Mouse (Mus musculus): ENCODE measurements around the gene Mfap4. TPM values are rescaled to one million over a fixed set of nuclear protein-coding genes. Genes with fewer than 3 reads are reported as not detected.
A peak's percentile ranks its signal among the peaks of the same experiment; 100 is the strongest.

Mfap4 gene
- total and polyA plus RNA-seq, 2 experiments from 2014 or later: 17.4 to 19.6 TPM

DNA sequence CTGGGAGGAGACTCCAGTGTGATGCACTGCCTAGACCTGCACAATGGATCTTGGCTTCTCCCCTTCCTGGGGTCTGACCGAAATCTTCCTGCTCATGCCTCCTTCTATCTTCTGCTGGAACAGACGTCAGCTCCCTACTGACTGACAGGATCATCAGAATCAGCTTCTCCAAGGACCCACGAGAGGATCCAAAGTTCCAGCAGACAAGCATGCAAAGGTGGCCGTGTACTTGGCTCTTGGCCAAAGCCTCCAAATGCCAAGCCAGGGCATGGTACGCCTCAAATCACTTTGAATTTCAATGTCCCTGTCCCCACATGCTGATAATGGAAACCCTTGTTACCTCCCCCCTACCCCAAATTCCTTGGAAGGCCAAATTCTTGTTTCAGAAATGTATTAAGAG lies 37.2 kb upstream of the Mfap4 start:
- DNase-seq (no peak), ATAC-seq (no peak)
- Histone ChIP-seq H3K4me2 (ENCODE audit: low read depth) (no peak overlapping the region), H3K4me3 (ENCODE audit: low read depth, low read length) (no peak overlapping the region), H3K27me3 (ENCODE audit: insufficient read depth, low read length) (no peaks in the 10 kb centered on the region), H3K27ac (ENCODE audit: low read depth, low read length) (no peak overlapping the region), H3K4me1 (ENCODE audit: insufficient read depth) (peaks cover 5% of the 10 kb centered on the region), H3K36me3 (ENCODE audit: insufficient read depth) (peaks cover 12% of the 10 kb centered on the region; the same call in 1 of the 2 replicates), H3K9ac (no peak overlapping the region), H3K9me3 (ENCODE audit: low read length) (no peaks in the 10 kb centered on the region)
- TF ChIP-seq CTCF (IDR thresholded peaks at IDR 0.05; ENCODE audit: low read depth): no peak
- 32% methylated on average over 5 of the region's 5 CpGs for WGBS

GRCm38 (mm10) chr11:61448599-61449225 lies 36.5 kb upstream of the Mfap4 start:
- peak; percentile 65 for DNase-seq
- Histone ChIP-seq H3K4me2 (ENCODE audit: low read depth) (0 out of 2 replicates have a peak overlapping the region, but pooled peaks have one; percentile 10), H3K27ac (ENCODE audit: low read depth, low read length) (peak overlapping the region; percentile 36; the same call in 1 of the 2 replicates), H3K4me3 (ENCODE audit: low read depth, low read length) (no peak overlapping the region), H3K4me1 (ENCODE audit: insufficient read depth) (peaks cover 5% of the 10 kb centered on the region), H3K27me3 (ENCODE audit: insufficient read depth, low read length) (no peaks in the 10 kb centered on the region), H3K36me3 (ENCODE audit: insufficient read depth) (peaks cover 12% of the 10 kb centered on the region; the same call in 1 of the 2 replicates), H3K9ac (no peak overlapping the region), H3K9me3 (ENCODE audit: low read length) (no peaks in the 10 kb centered on the region)
- WGBS: 32% methylated on average over 9 of the region's 9 CpGs
- no peak for TF ChIP-seq CTCF (IDR thresholded peaks at IDR 0.05; ENCODE audit: low read depth)
- ATAC-seq: peak; percentile 50

GRCm38 (mm10) chr11:61449499-61450292 lies 35.5 kb upstream of the Mfap4 start:
- Histone ChIP-seq H3K9ac (no peak overlapping the region), H3K27ac (ENCODE audit: low read depth, low read length) (0 out of 2 replicates have a peak overlapping the region, but pooled peaks have one; percentile 21), H3K4me2 (ENCODE audit: low read depth) (no peak overlapping the region), H3K4me3 (ENCODE audit: low read depth, low read length) (no peak overlapping the region), H3K4me1 (ENCODE audit: insufficient read depth) (peaks cover 10% of the 10 kb centered on the region), H3K9me3 (ENCODE audit: low read length) (no peaks in the 10 kb centered on the region), H3K27me3 (ENCODE audit: insufficient read depth, low read length) (no peaks in the 10 kb centered on the region), H3K36me3 (ENCODE audit: insufficient read depth) (peaks cover 12% of the 10 kb centered on the region; the same call in 1 of the 2 replicates)
- peak; percentile 43 for TF ChIP-seq CTCF (IDR thresholded peaks at IDR 0.05; ENCODE audit: low read depth)
- no peak for DNase-seq
- no peak for ATAC-seq
- WGBS: 72% methylated on average over 24 of the region's 24 CpGs

- Histone ChIP-seq H3K4me1 (ENCODE audit: insufficient read depth) (no peaks in the 10 kb centered on the region), H3K9ac (no peak overlapping the region), H3K4me2 (ENCODE audit: low read depth) (no peak overlapping the region), H3K27me3 (ENCODE audit: insufficient read depth, low read length) (no peaks in the 10 kb centered on the region), H3K4me3 (ENCODE audit: low read depth, low read length) (no peak overlapping the region), H3K36me3 (ENCODE audit: insufficient read depth) (no peaks in the 10 kb centered on the region), H3K9me3 (ENCODE audit: low read length) (no peaks in the 10 kb centered on the region), H3K27ac (ENCODE audit: low read depth, low read length) (no peak overlapping the region)
- DNase-seq (no peak), ATAC-seq (no peak)
- no peak for TF ChIP-seq CTCF (IDR thresholded peaks at IDR 0.05; ENCODE audit: low read depth)
- 76% methylated on average over 2 of the region's 2 CpGs for WGBS
Observed at GRCm38 (mm10) chr11:61464071-61464470, 21.2 kb upstream of the Mfap4 start.

DNA sequence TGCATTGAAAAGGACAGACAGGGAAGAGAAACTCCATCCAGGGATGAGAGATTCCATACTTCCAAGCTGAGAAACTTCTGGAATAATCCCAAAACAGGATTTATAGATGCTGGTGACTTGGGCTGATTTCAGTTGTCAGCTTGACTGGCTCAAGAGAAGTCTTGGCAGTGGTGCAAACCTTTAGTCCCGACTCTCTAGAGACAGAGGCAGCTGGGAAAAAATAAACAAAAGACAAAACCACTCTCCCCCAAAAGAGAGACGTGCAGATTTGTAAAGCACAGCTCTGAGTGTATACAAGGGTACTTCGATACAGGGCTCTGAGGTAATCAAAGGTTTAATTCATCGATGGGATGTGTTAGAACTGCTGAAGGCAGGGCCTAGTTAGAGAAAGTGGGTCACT lies 19.8 kb upstream of the Mfap4 start:
- Histone ChIP-seq H3K36me3 (ENCODE audit: insufficient read depth) (no peaks in the 10 kb centered on the region), H3K4me1 (ENCODE audit: insufficient read depth) (no peaks in the 10 kb centered on the region), H3K9me3 (ENCODE audit: low read length) (no peaks in the 10 kb centered on the region), H3K4me3 (ENCODE audit: low read depth, low read length) (no peak overlapping the region), H3K27ac (ENCODE audit: low read depth, low read length) (no peak overlapping the region), H3K27me3 (ENCODE audit: insufficient read depth, low read length) (no peaks in the 10 kb centered on the region), H3K4me2 (ENCODE audit: low read depth) (no peak overlapping the region), H3K9ac (no peak overlapping the region)
- ATAC-seq: no peak
- TF ChIP-seq CTCF (IDR thresholded peaks at IDR 0.05; ENCODE audit: low read depth): no peak
- no peak for DNase-seq
- 24% methylated on average over 4 of the region's 4 CpGs for WGBS

GRCm38 (mm10) chr11:61468534-61468933 lies 16.7 kb upstream of the Mfap4 start:
- DNase-seq (no peak), ATAC-seq (no peak)
- H3K4me1 ChIP-seq (ENCODE audit: insufficient read depth): no peaks in the 10 kb centered on the region

GRCm38 (mm10) chr11:61469317-61469917 lies 15.8 kb upstream of the Mfap4 start:
- WGBS: 69% methylated on average over 7 of the region's 7 CpGs
- Histone ChIP-seq H3K4me2 (ENCODE audit: low read depth) (no peak overlapping the region), H3K9me3 (ENCODE audit: low read length) (no peaks in the 10 kb centered on the region), H3K27ac (ENCODE audit: low read depth, low read length) (no peak overlapping the region), H3K36me3 (ENCODE audit: insufficient read depth) (no peaks in the 10 kb centered on the region), H3K9ac (no peak overlapping the region), H3K4me3 (ENCODE audit: low read depth, low read length) (no peak overlapping the region), H3K27me3 (ENCODE audit: insufficient read depth, low read length) (no peaks in the 10 kb centered on the region), H3K4me1 (ENCODE audit: insufficient read depth) (no peaks in the 10 kb centered on the region)
- ATAC-seq (no peak), DNase-seq (no peak)
- no peak for TF ChIP-seq CTCF (IDR thresholded peaks at IDR 0.05; ENCODE audit: low read depth)

More at GRCm38 (mm10) chr11:61468534-61468933, 16.7 kb upstream of the Mfap4 start:
- Histone ChIP-seq H3K9ac (no peak overlapping the region), H3K9me3 (ENCODE audit: low read length) (no peaks in the 10 kb centered on the region), H3K36me3 (ENCODE audit: insufficient read depth) (no peaks in the 10 kb centered on the region), H3K27ac (ENCODE audit: low read depth, low read length) (no peak overlapping the region), H3K4me3 (ENCODE audit: low read depth, low read length) (no peak overlapping the region), H3K4me2 (ENCODE audit: low read depth) (no peak overlapping the region), H3K27me3 (ENCODE audit: insufficient read depth, low read length) (no peaks in the 10 kb centered on the region)
- WGBS: 81% methylated on average over 4 of the region's 4 CpGs
- TF ChIP-seq CTCF (IDR thresholded peaks at IDR 0.05; ENCODE audit: low read depth): no peak
